Mouse (Mus musculus): Measurements from ENCODE around the gene Nisch.

DNA sequence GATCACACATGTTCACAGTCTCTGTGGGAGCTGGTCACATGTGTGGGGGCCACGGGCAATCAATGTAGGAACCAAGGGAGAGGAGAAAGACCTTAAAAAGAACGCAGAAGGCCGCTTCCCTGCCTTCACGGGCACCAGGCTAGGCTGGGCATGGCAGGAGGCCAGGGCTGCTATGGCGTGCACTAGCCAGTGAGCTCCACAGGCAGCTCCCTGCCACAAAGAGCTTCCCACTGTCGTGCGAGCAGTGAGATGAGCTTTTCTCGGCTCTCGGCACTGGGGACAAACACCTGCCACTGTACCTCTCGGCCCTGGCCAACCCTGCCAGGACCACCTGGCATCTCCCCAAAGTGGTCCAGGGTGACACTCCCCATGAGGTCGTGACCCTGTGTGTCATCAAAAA lies 45.4 kb downstream of the Nisch start:
- TF ChIP-seq CHD2 (IDR thresholded peaks at IDR 0.05; ENCODE audit: low read length) (no peak), CTCF (conservative IDR thresholded peaks at IDR 0.05 in 1 of 2, IDR thresholded peaks at IDR 0.05 in 1 of 2; ENCODE audit: low read depth in 2 of 2, low read length in 2 of 2) (no peak)
